8 mouse cellular contexts compared by ENCODE assay signal in the genomic region with DNA sequence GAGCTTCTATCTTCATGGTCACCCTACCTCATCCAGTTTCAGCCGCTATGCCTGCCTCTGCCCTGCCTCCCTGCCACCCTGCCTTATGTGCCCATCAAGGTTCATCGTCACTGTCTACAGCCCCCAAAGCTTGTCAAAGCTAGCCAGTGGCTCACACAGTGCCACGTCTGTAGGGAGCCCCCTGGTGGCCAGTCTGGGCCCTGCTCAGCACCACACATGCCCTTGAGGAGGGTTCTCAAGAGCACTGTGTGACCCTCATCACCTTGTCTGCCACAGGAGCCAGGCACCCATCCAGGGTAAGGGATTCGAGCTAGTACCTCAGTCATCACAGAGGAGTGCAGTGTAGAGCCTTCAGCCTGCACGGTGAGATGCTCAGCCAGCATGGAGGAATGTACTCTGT.
DNase-seq lines count a peak whose midpoint lies in the region; ATAC-seq lines count a peak whose summit lies in the region.

No protein-coding gene starts in this region.

- ATAC-seq in megakaryocyte, adult 5-6 weeks (ENCODE audit: poor library complexity, severe bottlenecking), result no peak

- intact Hi-C loops in heart, postnatal 14 days (cut with DNase I), result loop anchor here (5.0 kb wide), 1 partner anchor 151 kb away; no protein-coding TSS in a partner anchor

- peak; percentile 84 for DNase-seq in ES-CJ7 (ENCODE audit: low read depth, low spot score)
- peak; percentile 31 to 77 for DNase-seq in adrenal gland, adult (ENCODE audit: inconsistent age in 2 of 2, low spot score in 1 of 2)
- peak; percentile 74 for DNase-seq in embryo, embryonic 10 days (ENCODE audit: low spot score)
- DNase-seq in heart, postnatal 14 days, result peak; percentile 42 to 70
- DNase-seq in layer of hippocampus, adult 9-11 months, result peak; percentile 15
- peak; percentile 71 for DNase-seq in lung, postnatal 36 days
- DNase-seq in right cerebral cortex, postnatal 10 days (ENCODE audit: low spot score in 2 of 2), result peak; percentile 38 to 68

Comparison
In these comparisons a context has a peak if more than half of its experiments do, and no peak if none do; other contexts are left out.
1. DNase-seq: peak in every context shown above with its lines; median percentile 84 in ES-CJ7; 74 in embryo, embryonic 10 days; 71 in lung, postnatal 36 days; 56 in heart, postnatal 14 days; 54 in adrenal gland, adult; 53 in right cerebral cortex, postnatal 10 days; 15 in layer of hippocampus, adult 9-11 months.